Mouse (Mus musculus): ENCODE data around the gene Sparc.

DNA sequence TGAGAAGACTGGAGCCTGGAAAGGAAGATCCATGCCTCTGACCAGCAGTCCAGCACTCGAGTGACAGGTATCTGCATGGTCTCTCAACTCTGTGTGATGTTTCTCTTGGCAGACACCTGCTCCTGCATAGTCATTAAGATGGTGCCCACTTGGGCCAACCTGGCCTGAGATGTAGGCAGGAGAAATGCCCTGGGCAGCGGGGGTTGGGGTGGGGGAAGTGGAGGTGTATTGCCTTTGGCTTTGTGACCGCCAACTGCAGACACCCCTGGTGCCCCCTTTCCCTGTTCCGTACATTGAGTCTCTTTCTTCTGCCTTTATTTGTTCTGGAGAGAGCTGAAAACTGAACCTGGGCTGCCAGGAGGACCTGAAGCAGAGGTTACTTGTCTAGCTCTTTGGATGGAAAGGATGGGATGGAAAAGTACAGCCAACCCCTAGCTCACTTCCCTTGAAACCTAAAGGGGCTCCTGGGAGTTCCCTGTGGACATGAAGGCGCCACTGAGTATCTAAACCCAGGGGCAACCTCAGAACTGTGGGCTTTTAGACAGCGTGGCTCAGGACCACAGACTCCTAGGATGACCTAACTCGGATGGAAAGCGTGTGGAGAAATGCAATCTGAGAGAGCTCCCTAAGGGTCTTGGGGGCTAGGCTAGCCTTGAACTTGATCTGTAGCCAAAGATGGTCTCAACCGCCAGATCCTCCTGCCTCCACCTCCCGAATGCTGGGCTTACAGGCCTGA lies 10.1 kb downstream of the Sparc start:
- TF ChIP-seq CTCF (IDR thresholded peaks at IDR 0.05; ENCODE audit: extremely low read depth, insufficient read length, insufficient replicate concordance, low read depth, low read length), result no peak
- TF ChIP-seq POLR2A (IDR thresholded peaks at IDR 0.05; ENCODE audit: low read depth, low read length), result no peak

All from small intestine, adult 2 months (tissue).